Mouse (Mus musculus): ENCODE results near the gene Gpr152.
A peak's percentile ranks its signal among the peaks of the same experiment; 100 is the strongest.
"Not testable (repeated sequence)": the region's sequence is repeated elsewhere in the genome, so short reads cannot be mapped to it uniquely, and the experiment has no call there.

Gene Gpr152

GRCm38 (mm10) chr19:4131768-4132167 is 7.8 kb upstream of the Gpr152 start:
- no peak for DNase-seq

GRCm38 (mm10) chr19:4134354-4134753 is 5.2 kb upstream of the Gpr152 start:
- no peak for DNase-seq

- DNase-seq, result not testable (repeated sequence)
Observed at GRCm38 (mm10) chr19:4135229-4135962, 4.2 kb upstream of the Gpr152 start.

GRCm38 (mm10) chr19:4135963-4136345 is 3.6 kb upstream of the Gpr152 start:
- not testable (repeated sequence) for DNase-seq

- DNase-seq, result no peak
Observed at GRCm38 (mm10) chr19:4136463-4136862, 3.1 kb upstream of the Gpr152 start.

- DNase-seq, result no peak
Observed at GRCm38 (mm10) chr19:4137913-4138312, 1.7 kb upstream of the Gpr152 start.

DNA sequence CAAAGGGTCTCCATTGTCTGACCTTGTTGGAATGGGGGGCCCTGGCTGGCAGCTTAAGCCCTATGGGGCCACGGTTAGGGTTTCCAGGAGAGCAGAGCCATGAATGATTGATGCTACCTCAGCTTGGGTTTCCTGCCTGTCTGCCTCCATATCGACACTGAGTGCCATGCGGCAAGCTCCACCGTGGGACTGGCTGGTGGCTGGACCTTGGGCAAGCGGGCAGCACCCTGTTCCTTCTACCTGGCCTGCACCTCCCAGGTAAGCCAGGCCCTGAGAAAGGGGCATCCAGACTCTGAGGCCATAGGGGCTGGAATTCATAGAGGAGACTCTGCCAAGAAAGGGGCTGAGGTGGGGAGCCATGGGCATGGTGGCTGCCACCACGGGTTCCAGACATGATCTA is 560 bp downstream of the Gpr152 start:
- no peak for DNase-seq

- no peak for DNase-seq
Observed at GRCm38 (mm10) chr19:4142416-4143173, 3.0 kb downstream of the Gpr152 start.

GRCm38 (mm10) chr19:4143759-4144268 is 4.2 kb downstream of the Gpr152 start, which contains the start of gene Cabp4:
Gene Cabp4, minus strand, starts transcription at chr19:4144033.
- DNase-seq, result no peak

- no peak for DNase-seq
Observed at GRCm38 (mm10) chr19:4144550-4145498, 5.2 kb downstream of the Gpr152 start.

- no peak for DNase-seq
Observed at GRCm38 (mm10) chr19:4145936-4146335, 6.3 kb downstream of the Gpr152 start.

GRCm38 (mm10) chr19:4146366-4147021 is 6.9 kb downstream of the Gpr152 start:
- no peak for DNase-seq

DNA sequence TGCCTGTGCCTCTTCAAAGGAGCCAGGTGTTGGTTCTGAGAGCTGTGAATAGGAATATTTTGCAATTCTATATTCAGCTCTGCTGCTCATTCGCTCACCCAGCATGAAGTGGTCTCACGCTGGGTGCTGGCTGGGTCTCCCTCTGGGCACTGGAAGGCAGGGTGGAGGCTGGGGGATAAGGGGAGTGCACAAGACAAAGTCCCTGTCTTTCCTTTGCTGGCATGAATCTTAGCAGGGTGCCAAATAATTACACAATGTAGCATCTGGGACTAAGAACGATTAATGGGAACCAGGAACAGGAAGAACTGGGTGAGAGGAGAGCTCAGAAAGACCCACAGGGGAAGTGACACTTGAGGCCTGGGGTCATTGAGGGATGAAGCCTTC is 7.4 kb downstream of the Gpr152 start:
- no peak for DNase-seq

DNA sequence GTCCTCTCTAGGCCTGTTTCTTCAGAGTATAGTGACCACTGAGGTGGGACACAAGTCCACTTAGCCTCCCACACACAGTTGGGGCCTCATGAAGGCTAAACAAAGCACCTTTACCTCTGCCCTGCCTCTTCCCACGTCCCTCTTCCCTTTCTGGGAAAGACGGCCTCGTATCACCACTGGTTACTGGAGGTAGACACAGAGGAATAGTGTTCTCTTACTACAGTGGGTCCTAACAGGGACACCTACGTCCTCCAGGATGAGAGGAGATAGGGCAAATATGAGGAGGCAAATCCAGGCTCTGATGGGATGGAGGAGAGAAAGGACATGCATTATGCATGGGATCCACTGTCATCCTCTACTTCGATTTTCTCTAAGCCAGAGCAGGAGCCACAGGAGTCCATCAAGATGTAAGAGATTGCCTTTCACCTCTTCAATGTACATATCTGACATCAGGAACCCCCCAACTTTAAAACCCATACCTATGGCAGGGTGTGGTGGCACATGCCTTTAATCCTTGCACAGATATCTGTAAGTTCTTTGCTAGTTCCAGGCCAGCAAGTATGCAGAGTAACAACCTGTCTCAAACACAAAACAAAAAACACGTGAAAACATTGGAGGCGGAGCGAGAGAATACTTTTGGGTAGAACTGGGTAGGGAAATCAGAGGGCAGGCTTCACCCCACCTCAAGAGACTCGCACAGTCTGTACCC is 8.3 kb downstream of the Gpr152 start:
- no peak for DNase-seq

DNA sequence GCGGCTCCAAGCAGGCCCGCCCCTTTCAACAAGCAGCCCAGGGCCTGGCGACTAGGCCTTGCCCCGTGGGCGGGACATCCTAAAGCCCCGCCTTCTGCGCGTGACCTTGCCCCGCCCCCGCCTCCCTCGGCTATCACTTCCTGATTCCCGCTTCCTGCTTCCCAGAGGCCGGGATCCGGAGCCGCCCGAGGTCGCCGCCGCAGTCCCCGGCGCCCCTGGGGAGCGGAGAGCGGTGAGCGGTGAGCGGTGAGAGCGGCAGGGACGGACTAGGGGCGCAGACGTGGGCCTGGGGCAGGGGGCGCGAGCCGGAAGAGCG is 8.9 kb downstream of the Gpr152 start, which contains the start of gene Coro1b:
TSS of gene Coro1b (plus strand) at position 129 of the 316 bp plus-strand sequence.
- peak; percentile 96 for DNase-seq

GRCm38 (mm10) chr19:4148819-4149218 is 9.2 kb downstream of the Gpr152 start:
- DNase-seq, result no peak

DNA sequence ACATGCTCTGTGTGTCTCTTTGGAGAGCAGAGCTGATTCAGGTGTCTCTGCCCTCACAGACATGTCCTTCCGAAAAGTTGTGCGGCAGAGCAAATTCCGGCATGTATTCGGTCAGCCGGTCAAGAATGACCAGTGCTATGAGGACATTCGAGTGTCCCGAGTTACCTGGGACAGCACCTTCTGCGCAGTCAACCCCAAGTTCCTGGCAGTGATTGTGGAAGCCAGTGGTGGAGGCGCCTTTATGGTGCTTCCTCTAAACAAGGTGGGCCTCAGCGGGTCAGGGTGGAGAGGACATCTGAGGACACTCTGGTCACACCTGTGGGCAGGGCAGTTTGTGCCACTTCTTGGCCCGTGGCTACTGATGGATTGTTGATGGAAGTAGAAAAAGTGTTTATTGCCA is 9.7 kb downstream of the Gpr152 start:
- DNase-seq, result no peak

DNA sequence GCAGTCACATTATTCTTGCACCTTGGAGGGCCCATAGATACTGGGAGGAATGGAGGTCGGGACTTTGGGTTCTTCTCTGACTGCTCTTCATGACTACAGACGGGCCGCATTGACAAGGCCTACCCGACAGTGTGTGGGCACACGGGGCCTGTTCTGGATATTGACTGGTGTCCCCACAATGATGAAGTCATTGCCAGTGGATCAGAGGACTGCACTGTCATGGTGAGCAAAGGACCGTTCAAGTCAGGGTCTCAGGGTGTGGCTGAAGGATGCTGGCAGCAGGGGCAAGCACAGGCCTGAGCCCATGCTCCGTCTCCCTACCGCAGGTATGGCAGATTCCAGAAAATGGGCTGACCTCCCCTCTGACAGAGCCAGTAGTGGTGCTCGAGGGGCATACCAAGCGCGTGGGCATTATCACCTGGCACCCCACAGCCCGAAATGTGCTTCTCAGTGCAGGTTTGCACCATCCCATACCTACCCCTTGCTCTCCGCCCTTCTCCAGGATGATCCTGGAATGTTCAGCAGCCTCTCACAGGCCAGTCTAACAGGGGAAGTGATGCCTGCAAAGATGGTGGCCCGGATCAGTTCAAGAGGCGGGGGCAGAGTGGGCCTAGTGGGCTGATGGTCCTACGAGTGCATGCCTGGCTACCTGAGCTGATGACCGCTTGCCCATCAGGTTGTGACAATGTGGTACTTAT is 10.3 kb downstream of the Gpr152 start:
- DNase-seq, result no peak

GRCm38 (mm10) chr19:4150567-4151487 is 11.2 kb downstream of the Gpr152 start:
- no peak for DNase-seq

- DNase-seq, result no peak
Observed at GRCm38 (mm10) chr19:4151488-4151860, 11.9 kb downstream of the Gpr152 start.
